12 mouse cellular contexts compared by ENCODE assay signal in genomic region chr6:83536028-83536794, GRCm38 (mm10). TPM values are rescaled to one million over a fixed set of nuclear protein-coding genes. Genes with fewer than 3 reads are reported as not detected.
DNase-seq lines count a peak whose midpoint lies in the region; ATAC-seq and TF ChIP-seq lines count a peak whose summit lies in the region.
"Had no signal": no experiment of that assay in that cellular context is flagged by ENCODE, and none has a peak within 500 bp of the region (broad histone marks: within the 10 kb centered on the region; RNA-seq: fewer than 3 reads in every experiment).

Gene Actg2 (minus strand): TSS chr6:83536265.

- 68% methylated on average over 12 of the region's 12 CpGs for WGBS in midbrain, embryonic 10.5 days
- WGBS in midbrain, embryonic 13.5 days = 66% methylated on average over 12 of the region's 12 CpGs

- intact Hi-C loops in heart, postnatal 14 days (cut with DNase I) = no loop called here

- no peak for TF ChIP-seq POLR2A in myocyte (IDR thresholded peaks at IDR 0.05; ENCODE audit: insufficient read length, low read depth)

- 0 out of 2 replicates have a peak within 1 kb of the TSS, but pooled peaks have one; percentile 14 for H3K27ac ChIP-seq in midbrain, embryonic 10.5 days (replicated peaks)
- H3K27ac ChIP-seq in midbrain, embryonic 13.5 days = no peak within 1 kb of the TSS

- H3K9me3 ChIP-seq in midbrain, embryonic 10.5 days (replicated peaks) = no peaks in the 10 kb centered on the region
- H3K9me3 ChIP-seq in midbrain, embryonic 13.5 days = no peaks in the 10 kb centered on the region

- H3K79me2 ChIP-seq in myocyte (ENCODE audit: control insufficient read depth, insufficient read depth) = peaks cover 11% of the 10 kb centered on the region

- no peak within 1 kb of the TSS for H3ac ChIP-seq in myocyte (ENCODE audit: control insufficient read depth, insufficient read length)

- no peak within 1 kb of the TSS for H3K4me2 ChIP-seq in midbrain, embryonic 13.5 days (replicated peaks)
- peak within 1 kb of the TSS; percentile 57 for H3K4me2 ChIP-seq in myocyte (ENCODE audit: low read depth)

- ATAC-seq in midbrain, embryonic 13.5 days = no peak
- no peak for ATAC-seq in erythroid progenitor cell, adult 5-6 weeks (replicated peaks; ENCODE audit: low FRiP score, poor library complexity, severe bottlenecking)
- ATAC-seq: forebrain, embryonic 14.5 days had no signal

- H3K36me3 ChIP-seq in midbrain, embryonic 10.5 days = no peaks in the 10 kb centered on the region
- no peaks in the 10 kb centered on the region for H3K36me3 ChIP-seq in midbrain, embryonic 13.5 days
- H3K36me3 ChIP-seq in myocyte (ENCODE audit: control insufficient read depth, insufficient read depth) = no peaks in the 10 kb centered on the region

- no peak within 1 kb of the TSS for H3K9ac ChIP-seq in midbrain, embryonic 13.5 days (replicated peaks)

- DNase-seq in heart, adult 11 months = peak; percentile 74
- no peak for DNase-seq in heart, postnatal 14 days
- no peak for DNase-seq in midbrain, embryonic 10.5 days (ENCODE audit: low spot score)
- DNase-seq in heart, postnatal 4 days = no peak
- no peak for DNase-seq in cerebellum, postnatal 25 days
- DNase-seq: cerebellum, adult 9-10 months; kidney, adult 2 months; thymus, adult 18-20 months had no signal

- peaks cover 4% of the 10 kb centered on the region; the same call in 1 of the 2 replicates for H3K4me1 ChIP-seq in midbrain, embryonic 10.5 days
- no peaks in the 10 kb centered on the region for H3K4me1 ChIP-seq in midbrain, embryonic 13.5 days (replicated peaks)

- H3K27me3 ChIP-seq in midbrain, embryonic 10.5 days (ENCODE audit: low read depth, poor library complexity, severe bottlenecking) = no peaks in the 10 kb centered on the region
- no peaks in the 10 kb centered on the region for H3K27me3 ChIP-seq in midbrain, embryonic 13.5 days
- no peaks in the 10 kb centered on the region for H3K27me3 ChIP-seq in myocyte (ENCODE audit: control insufficient read depth, insufficient read depth, insufficient read length)

- no peak within 1 kb of the TSS for H3K4me3 ChIP-seq in midbrain, embryonic 10.5 days
- H3K4me3 ChIP-seq in midbrain, embryonic 13.5 days (replicated peaks) = no peak within 1 kb of the TSS
- H3K4me3 ChIP-seq in myocyte = peak within 1 kb of the TSS; percentile 8

TF ChIP-seq in myocyte, 11 proteins besides CTCF, POLR2A, EP300 and RAD21:
- TF ChIP-seq MYOD1 (IDR thresholded peaks at IDR 0.05; ENCODE audit: control insufficient read depth in 1 of 3, insufficient read length in 2 of 3, low read depth in 2 of 3) (no peak), USF1 (IDR thresholded peaks at IDR 0.05; ENCODE audit: low read depth) (no peak), TCF3 (IDR thresholded peaks at IDR 0.05; ENCODE audit: insufficient read length, low read depth) (no peak), MAX (IDR thresholded peaks at IDR 0.05; ENCODE audit: low read depth) (no peak), REST (IDR thresholded peaks at IDR 0.05; ENCODE audit: insufficient read depth, insufficient read length) (no peak), MYOG (IDR thresholded peaks at IDR 0.05; ENCODE audit: control insufficient read depth in 1 of 3, insufficient read depth in 1 of 3, insufficient read length in 2 of 3, low read depth in 2 of 3) (no peak), SRF (IDR thresholded peaks at IDR 0.05; ENCODE audit: control insufficient read depth, insufficient read length, low read depth) (peak; percentile 17)

RNA-seq across cellular contexts. Expression of gene Actg2, which starts in this region (rescaled TPM):
- 1 to 10 TPM; 3.2 to 5.1 TPM for total RNA-seq in heart, postnatal 14 days (2021)
- polyA plus RNA-seq in midbrain, embryonic 10.5 days (2016; fragmentation: Nextera tagmentation; extraction: Ambion mirVana) = 0.49 and 1.9 TPM in 2 replicates
- polyA plus RNA-seq in midbrain, embryonic 13.5 days (2015; fragmentation: Nextera tagmentation; extraction: Ambion mirVana) = 1.5 and 2.1 TPM in 2 replicates
- 10 to 100 TPM; 10.4 to 13.7 TPM for total RNA-seq in heart, postnatal 4 days (2021)
- 80.1 TPM for polyA plus RNA-seq in myocyte (2012; fragmentation: generic; extraction: Trizol)
- not detected in 2 replicates for total RNA-seq in erythroid progenitor cell, adult 5-6 weeks (2015; ENCODE audit: low replicate concordance)
- not detected in 2 replicates for total RNA-seq in erythroid progenitor cell, adult 5-6 weeks (2017; ENCODE audit: low replicate concordance)

Comparison
In these comparisons a context has a peak if more than half of its experiments do, and no peak if none do; other contexts are left out.
1. RNA of gene Actg2 (total RNA-seq): 10.4 to 13.7 TPM in heart, postnatal 4 days and 3.2 to 5.1 TPM in heart, postnatal 14 days; not detected in erythroid progenitor cell, adult 5-6 weeks; every median in the first group is over 4 times any median in the second.
2. RNA of gene Actg2 (polyA plus RNA-seq): 80.1 TPM in myocyte (single experiment); 1.5 to 2.1 TPM in midbrain, embryonic 13.5 days and 0.49 to 1.9 TPM in midbrain, embryonic 10.5 days; every median in the first group is over 10 times any median in the second.